Mouse (Mus musculus) adrenal gland, postnatal 25 days (tissue): Measurements from ENCODE around the gene Atf5. TPM values are rescaled to one million over a fixed set of nuclear protein-coding genes. Genes with fewer than 3 reads are reported as not detected.
A peak's percentile ranks its signal among the peaks of the same experiment; 100 is the strongest.

ENCODE experiments used
- DNase-seq: peaks from one replicate; pipeline ENCODE4 v3.0.0; 2021; ENCODE audit warnings: mixed read lengths
- total RNA-seq: library from RNA; stranded (reverse); gene quantifications from 2 replicates; pipeline ENCODE4 v1.2.3, GENCODE M21; 2021

Atf5 gene
- total RNA-seq, 1 experiment from 2014 or later = 108 TPM

GRCm38 (mm10) chr7:44850146-44850545 is 33.7 kb upstream of the Atf5 start:
- peak; percentile 81 for DNase-seq

- DNase-seq = peak; percentile 87
Measured at GRCm38 (mm10) chr7:44849416-44850111, 33.1 kb upstream of the Atf5 start.

- peak; percentile 96 for DNase-seq
Measured at GRCm38 (mm10) chr7:44848561-44849415, 32.3 kb upstream of the Atf5 start, which contains the start of the genes Akt1s1 and Tbc1d17. Gene Akt1s1 (plus strand): TSS chr7:44848991. Gene Tbc1d17 (minus strand): TSS chr7:44849079.

- no peak for DNase-seq
Measured at GRCm38 (mm10) chr7:44847772-44848171, 31.3 kb upstream of the Atf5 start.

GRCm38 (mm10) chr7:44846804-44847203 is 30.3 kb upstream of the Atf5 start:
- DNase-seq = no peak

GRCm38 (mm10) chr7:44845006-44845405 is 28.5 kb upstream of the Atf5 start:
- no peak for DNase-seq

- no peak for DNase-seq
Measured at GRCm38 (mm10) chr7:44841825-44842463, 25.5 kb upstream of the Atf5 start.

- DNase-seq = no peak
Measured at GRCm38 (mm10) chr7:44840426-44840825, 24.0 kb upstream of the Atf5 start.

GRCm38 (mm10) chr7:44839491-44840191 is 23.2 kb upstream of the Atf5 start:
- DNase-seq = peak; percentile 49

GRCm38 (mm10) chr7:44839171-44839490 is 22.7 kb upstream of the Atf5 start:
- no peak for DNase-seq

GRCm38 (mm10) chr7:44838073-44838472 is 21.6 kb upstream of the Atf5 start:
- no peak for DNase-seq

- DNase-seq = no peak
Measured at GRCm38 (mm10) chr7:44836423-44837053, 20.1 kb upstream of the Atf5 start.

GRCm38 (mm10) chr7:44836016-44836404 is 19.6 kb upstream of the Atf5 start:
- DNase-seq = no peak

- no peak for DNase-seq
Measured at GRCm38 (mm10) chr7:44835373-44836015, 19.0 kb upstream of the Atf5 start.

- DNase-seq = no peak
Measured at GRCm38 (mm10) chr7:44832763-44833162, 16.3 kb upstream of the Atf5 start.

- DNase-seq = no peak
Measured at GRCm38 (mm10) chr7:44828706-44829105, 12.2 kb upstream of the Atf5 start.

GRCm38 (mm10) chr7:44826771-44827170 is 10.3 kb upstream of the Atf5 start:
- no peak for DNase-seq

- DNase-seq = peak; percentile 81
Measured at GRCm38 (mm10) chr7:44824872-44825271, 8.4 kb upstream of the Atf5 start.

GRCm38 (mm10) chr7:44823409-44823808 is 7.0 kb upstream of the Atf5 start:
- DNase-seq = no peak

GRCm38 (mm10) chr7:44821666-44822448 is 5.4 kb upstream of the Atf5 start:
- DNase-seq = no peak

GRCm38 (mm10) chr7:44820525-44820924 is 4.1 kb upstream of the Atf5 start:
- no peak for DNase-seq
